Mouse (Mus musculus) kidney, postnatal 0 days (tissue): ENCODE data around the gene Cabp2. TPM values are rescaled to one million over a fixed set of nuclear protein-coding genes. Genes with fewer than 3 reads are reported as not detected.

ENCODE experiments used
- ATAC-seq: fragments of 200-750 bp; cut with Nextera tagmentation; replicated peaks from 2 replicates; pipeline ENCODE4 v1.8.0; 2017; ENCODE audit warnings: low read depth, moderate number of reproducible peaks, moderate TSS enrichment, moderate library complexity; ENCODE audit not compliant: low FRiP score
- DNase-seq: peaks from one replicate; pipeline ENCODE4 v3.0.0-alpha.2; 2016; ENCODE audit warnings: low spot score
- H3K27ac ChIP-seq: fragments of 300-500 bp; sonication (generic); 2 replicates; pipeline ENCODE4 v1.5.1; 2014; ENCODE audit warnings: mild to moderate bottlenecking
- H3K27me3 ChIP-seq: fragments of 300-500 bp; sonication (generic); 2 replicates; pipeline ENCODE4 v1.6.1; 2014; ENCODE audit warnings: low read length, mixed read lengths; ENCODE audit not compliant: insufficient read depth
- H3K36me3 ChIP-seq: fragments of 300-500 bp; sonication (generic); 2 replicates; pipeline ENCODE4 v1.6.1; 2014; ENCODE audit warnings: low read length, mixed read lengths; ENCODE audit not compliant: insufficient read depth
- H3K4me1 ChIP-seq: fragments of 300-500 bp; sonication (generic); replicated peaks from 2 replicates; pipeline ENCODE4 v1.6.1; 2014; ENCODE audit warnings: antibody characterized with exemption, low read length, mixed read lengths; ENCODE audit not compliant: insufficient read depth
- H3K4me2 ChIP-seq: fragments of 300-500 bp; sonication (generic); 2 replicates; pipeline ENCODE4 v1.6.1; 2014; ENCODE audit warnings: mild to moderate bottlenecking, low read length, moderate library complexity, mixed read lengths
- H3K4me3 ChIP-seq: fragments of 300-500 bp; sonication (generic); replicated peaks from 2 replicates; pipeline ENCODE4 v1.5.1; 2014; ENCODE audit warnings: low read depth, low read length
- H3K9ac ChIP-seq: fragments of 300-500 bp; sonication (generic); 2 replicates; pipeline ENCODE4 v1.6.1; 2014; ENCODE audit warnings: low read depth, low read length
- H3K9me3 ChIP-seq: fragments of 300-500 bp; sonication (generic); replicated peaks from 2 replicates; pipeline ENCODE4 v1.6.1; 2016; ENCODE audit warnings: low read length, inconsistent platforms, mixed read lengths
- CTCF ChIP-seq: IDR thresholded peaks from 2 replicates; pipeline ENCODE4 v1.5.1; 2016; ENCODE audit warnings: antibody characterized with exemption, low read depth, mild to moderate bottlenecking, moderate library complexity
- WGBS: fragments of 180-500 bp; shearing (Covaris S2); extraction: QIAGEN DNeasy Blood & Tissue Kit; methylation state at CpG from one replicate; pipeline ENCODE4 v1.1.7; 2014; 5-methylcytosine and 5-hydroxymethylcytosine counted together
- polyA plus RNA-seq: library from polyadenylated mRNA; unstranded; fragments of >200 nt; fragmentation: Nextera tagmentation; extraction: Ambion mirVana; gene quantifications from 2 replicates; pipeline ENCODE4 v1.2.1, GENCODE M21; 2015

Gene Cabp2
- polyA plus RNA-seq, 1 experiment from 2014 or later = 2.4 TPM

- H3K9me3 ChIP-seq = no peaks in the 10 kb centered on the region
- peak within 1 kb of the TSS; percentile 73 for H3K4me2 ChIP-seq
- H3K9ac ChIP-seq = peak within 1 kb of the TSS; percentile 66
- H3K27ac ChIP-seq = peak within 1 kb of the TSS; percentile 91
- H3K36me3 ChIP-seq = no peaks in the 10 kb centered on the region
- peak; percentile 97 for DNase-seq
- WGBS = under 1% methylated on average over 61 of the region's 65 CpGs
- peaks cover 26% of the 10 kb centered on the region; the same call in 1 of the 2 replicates for H3K4me1 ChIP-seq
- TF ChIP-seq CTCF = no peak
- peak within 1 kb of the TSS; percentile 52 for H3K4me3 ChIP-seq
- no peaks in the 10 kb centered on the region for H3K27me3 ChIP-seq
- peak; percentile 92 for ATAC-seq
Measured at GRCm38 (mm10) chr19:4096642-4097440, 15.5 kb downstream of the Cabp2 start, which contains the start of gene Cdk2ap2. Gene Cdk2ap2, plus strand, starts transcription at chr19:4097182.

DNA sequence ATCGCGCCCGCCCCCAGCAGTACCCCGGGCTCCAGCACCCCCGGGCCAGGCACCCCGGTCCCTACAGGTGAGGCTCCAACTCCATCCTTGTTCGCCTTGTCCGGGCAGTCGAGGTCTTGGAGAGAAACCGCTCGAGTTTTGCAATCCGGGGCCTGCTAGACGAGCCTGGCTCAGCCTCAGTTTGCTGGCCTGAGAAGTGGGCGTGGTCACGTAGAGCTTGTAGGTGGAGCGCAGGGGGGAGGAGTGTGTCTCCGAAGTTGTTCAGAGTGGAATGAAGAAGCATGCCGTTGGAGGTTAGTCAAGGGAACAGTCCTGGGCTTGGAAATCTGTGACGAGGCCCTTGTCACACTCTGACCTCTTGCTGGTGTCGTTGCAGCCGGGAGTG is 16.1 kb downstream of the Cabp2 start:
- 2% methylated on average over 21 of the region's 21 CpGs for WGBS
- no peaks in the 10 kb centered on the region for H3K27me3 ChIP-seq
- no peaks in the 10 kb centered on the region for H3K9me3 ChIP-seq

GRCm38 (mm10) chr19:4098426-4098825 is 17.0 kb downstream of the Cabp2 start:
- 77% methylated on average over 13 of the region's 13 CpGs for WGBS
- Histone ChIP-seq H3K4me3 (no peak overlapping the region), H3K4me1 (peaks cover 26% of the 10 kb centered on the region; the same call in 1 of the 2 replicates), H3K9ac (no peak overlapping the region), H3K27me3 (no peaks in the 10 kb centered on the region), H3K4me2 (no peak overlapping the region; the same call in 1 of the 2 replicates), H3K36me3 (no peaks in the 10 kb centered on the region), H3K9me3 (no peaks in the 10 kb centered on the region), H3K27ac (no peak overlapping the region)
- ATAC-seq = no peak
- no peak for TF ChIP-seq CTCF
- no peak for DNase-seq

More for the DNA sequence above, 16.1 kb downstream of the Cabp2 start:
- Histone ChIP-seq H3K4me2 (peak overlapping the region; percentile 73), H3K4me1 (peaks cover 26% of the 10 kb centered on the region; the same call in 1 of the 2 replicates), H3K36me3 (no peaks in the 10 kb centered on the region), H3K4me3 (peak overlapping the region; percentile 52), H3K9ac (peak overlapping the region; percentile 56), H3K27ac (peak overlapping the region; percentile 75; the same call in 1 of the 2 replicates)
- DNase-seq (peak; percentile 82), ATAC-seq (peak; percentile 33)
- TF ChIP-seq CTCF = no peak

GRCm38 (mm10) chr19:4099056-4099455 is 17.7 kb downstream of the Cabp2 start:
- peak overlapping the region; percentile 31; the same call in 1 of the 2 replicates for H3K27ac ChIP-seq
- H3K27me3 ChIP-seq = no peaks in the 10 kb centered on the region
- peak; percentile 95 for TF ChIP-seq CTCF
- ATAC-seq = 0 out of 2 replicates have a peak, but pooled peaks have one; percentile 0
- peak overlapping the region; percentile 59; the same call in 1 of the 2 replicates for H3K9ac ChIP-seq
- no peaks in the 10 kb centered on the region for H3K36me3 ChIP-seq
- DNase-seq = peak; percentile 95
- no peak overlapping the region for H3K4me3 ChIP-seq
- H3K4me2 ChIP-seq = peak overlapping the region; percentile 79
- no peaks in the 10 kb centered on the region for H3K9me3 ChIP-seq
- peaks cover 26% of the 10 kb centered on the region; the same call in 1 of the 2 replicates for H3K4me1 ChIP-seq
- 8% methylated on average over 9 of the region's 9 CpGs for WGBS

DNA sequence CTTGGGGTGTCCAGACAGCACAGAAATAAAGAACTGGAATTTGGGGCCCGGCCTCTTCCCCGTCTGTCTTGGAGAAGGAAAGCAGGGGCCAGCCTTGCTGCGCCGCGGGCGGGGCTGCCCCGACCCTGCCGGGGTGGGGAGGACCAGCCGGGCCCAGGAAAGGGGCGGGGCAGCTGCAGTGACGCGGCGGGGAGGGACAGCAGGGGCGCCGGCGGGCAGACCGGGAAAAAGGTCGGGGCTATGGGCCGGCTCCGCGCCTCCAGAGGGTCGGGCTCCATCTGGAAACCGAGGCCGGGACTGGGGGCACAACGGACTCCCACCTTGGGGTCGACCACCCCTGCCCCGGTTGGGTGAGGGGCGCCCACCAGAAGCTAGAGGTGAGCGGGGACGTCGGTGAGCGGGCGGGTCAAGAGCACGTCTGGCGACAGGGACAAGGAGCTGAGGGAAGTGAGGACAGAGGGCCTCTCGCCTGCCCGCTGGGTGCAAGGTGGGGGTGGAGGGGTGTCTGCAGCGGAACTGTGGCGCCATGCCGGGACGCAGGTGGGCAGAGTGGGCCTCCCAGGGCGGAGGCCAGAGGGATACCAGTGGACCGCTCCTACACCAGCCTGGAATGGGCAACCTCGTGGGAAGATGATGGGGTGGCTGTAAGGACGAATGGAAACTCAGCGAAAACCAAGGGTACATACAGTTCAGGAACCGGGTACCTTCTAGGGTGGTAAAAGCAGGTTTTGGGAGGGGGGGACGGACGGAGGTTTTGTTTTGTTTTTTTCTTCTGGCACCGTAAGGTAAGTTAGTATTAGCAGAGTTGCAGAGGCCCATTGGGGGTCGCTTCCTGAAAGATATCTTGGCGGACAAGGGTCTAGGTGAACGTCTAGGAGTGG is 18.7 kb downstream of the Cabp2 start, which contains the start of gene Pitpnm1:
Gene Pitpnm1, plus strand, starts transcription at position 162 of the 881 bp plus-strand sequence.
- Histone ChIP-seq H3K9ac (peak within 1 kb of the TSS; percentile 59), H3K27me3 (no peaks in the 10 kb centered on the region), H3K4me2 (peak within 1 kb of the TSS; percentile 79), H3K4me1 (peaks cover 26% of the 10 kb centered on the region; the same call in 1 of the 2 replicates), H3K27ac (peak within 1 kb of the TSS; percentile 31; the same call in 1 of the 2 replicates), H3K36me3 (0 out of 2 replicates have a peak, but pooled peaks cover under 1% of the 10 kb centered on the region), H3K9me3 (no peaks in the 10 kb centered on the region), H3K4me3 (peak within 1 kb of the TSS; percentile 40)
- 1% methylated on average over 52 of the region's 53 CpGs for WGBS
- peak; percentile 60 for DNase-seq
- TF ChIP-seq CTCF = no peak
- ATAC-seq = no peak
